Mouse (Mus musculus): ENCODE measurements around the gene Lpp. TPM values are rescaled to one million over a fixed set of nuclear protein-coding genes. Genes with fewer than 3 reads are reported as not detected.

The Lpp gene
- total and polyA plus RNA-seq, 3 experiments, result not detected

DNA sequence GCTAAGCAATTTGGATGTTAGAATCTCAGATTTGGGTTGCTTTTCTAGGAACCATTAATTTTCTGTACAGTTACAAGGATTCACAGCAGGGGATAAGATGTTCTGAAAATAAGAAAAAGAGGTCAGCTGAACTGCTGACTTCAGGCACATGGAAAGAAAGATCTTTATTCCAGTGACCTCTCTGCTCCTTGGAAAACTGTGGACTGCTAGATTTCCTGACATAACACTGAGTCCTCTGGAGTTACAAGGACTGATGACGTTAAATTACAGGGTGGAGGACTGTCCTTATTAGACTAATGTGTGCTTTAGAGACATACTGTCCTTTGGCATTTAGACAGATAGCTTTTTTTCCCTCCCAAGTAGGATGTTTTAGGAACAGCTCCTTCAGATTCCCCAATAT is 77.3 kb downstream of the Lpp start (continued):
- TF ChIP-seq TCF12 (IDR thresholded peaks at IDR 0.05; ENCODE audit: low read depth, low read length), result no peak

DNA sequence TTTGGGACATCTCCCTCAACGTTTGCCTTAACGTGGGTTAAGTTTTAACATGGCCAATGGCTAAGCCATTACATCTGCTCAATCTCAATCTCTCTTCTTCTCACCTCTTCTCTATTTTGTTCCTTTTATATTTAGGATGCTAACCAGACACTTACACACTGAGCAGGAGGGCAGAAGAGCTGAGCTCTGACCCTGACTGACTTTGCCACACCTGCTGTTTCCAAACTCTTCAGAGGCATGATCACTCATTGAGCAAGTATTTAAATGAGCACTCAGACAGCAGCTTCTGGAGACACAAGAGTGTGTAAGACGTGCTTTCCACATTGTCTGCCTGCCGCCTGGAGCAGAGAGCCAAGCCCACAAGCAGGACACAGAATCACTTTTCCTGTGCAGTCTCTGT is 77.7 kb downstream of the Lpp start:
- Histone ChIP-seq H3K27me3 (ENCODE audit: control insufficient read depth in 1 of 2, insufficient read depth in 2 of 2, low read length in 2 of 2) (no peaks in the 10 kb centered on the region), H3K9me3 (replicated peaks; ENCODE audit: insufficient read depth, low read length) (no peaks in the 10 kb centered on the region), H3K9ac (ENCODE audit: control insufficient read depth, low read depth, low read length, poor library complexity, severe bottlenecking) (no peak overlapping the region), H3K36me3 (ENCODE audit: control insufficient read depth in 1 of 2, insufficient read depth in 2 of 2, low read length in 2 of 2) (no peaks in the 10 kb centered on the region), H3K4me3 (ENCODE audit: control insufficient read depth in 1 of 2, insufficient read depth in 1 of 2, low read depth in 2 of 2, low read length in 2 of 2) (no peak overlapping the region), H3K4me1 (ENCODE audit: control insufficient read depth in 1 of 2, insufficient read depth in 2 of 2, low read length in 2 of 2) (no peaks in the 10 kb centered on the region), H3K79me2 (ENCODE audit: control insufficient read depth, insufficient read depth, low read length, poor library complexity) (no peaks in the 10 kb centered on the region), H3K27ac (ENCODE audit: control insufficient read depth, low read depth, low read length) (no peak overlapping the region)
- TF ChIP-seq USF2 (IDR thresholded peaks at IDR 0.05; ENCODE audit: borderline replicate concordance in 1 of 2, insufficient read depth in 1 of 2, low read depth in 1 of 2, low read length in 2 of 2) (no peak), MYC (IDR thresholded peaks at IDR 0.05; ENCODE audit: low read depth, low read length) (no peak), POLR2AphosphoS5 (IDR thresholded peaks at IDR 0.05; ENCODE audit: borderline replicate concordance, low read depth, low read length) (no peak), NELFE (IDR thresholded peaks at IDR 0.05; ENCODE audit: low read depth, low read length) (no peak), POLR2A (IDR thresholded peaks at IDR 0.05; ENCODE audit: control insufficient read depth in 1 of 2, insufficient read depth in 1 of 2, low read depth in 1 of 2, low read length in 2 of 2, poor library complexity in 1 of 2) (no peak), ZMIZ1 (IDR thresholded peaks at IDR 0.05; ENCODE audit: low read depth, low read length) (no peak), ZNF384 (IDR thresholded peaks at IDR 0.05; ENCODE audit: low read depth, low read length) (no peak), CHD2 (IDR thresholded peaks at IDR 0.05; ENCODE audit: low read length) (no peak), NRF1 (IDR thresholded peaks at IDR 0.05; ENCODE audit: insufficient read depth, low read depth, low read length, poor library complexity, severe bottlenecking) (no peak), USF1 (IDR thresholded peaks at IDR 0.05; ENCODE audit: low read depth, low read length) (no peak), RAD21 (IDR thresholded peaks at IDR 0.05; ENCODE audit: low read depth, low read length) (no peak), MAZ (IDR thresholded peaks at IDR 0.05; ENCODE audit: low read depth, low read length) (no peak), SMC3 (IDR thresholded peaks at IDR 0.05; ENCODE audit: low read depth, low read length) (no peak), EP300 (IDR thresholded peaks at IDR 0.05; ENCODE audit: low read depth in 1 of 2, low read length in 2 of 2) (no peak), MEF2A (IDR thresholded peaks at IDR 0.05; ENCODE audit: extremely low read depth, insufficient replicate concordance, low read depth, low read length, poor library complexity, severe bottlenecking) (no peak), MAX (IDR thresholded peaks at IDR 0.05; ENCODE audit: low read length) (no peak), GATA1 (IDR thresholded peaks at IDR 0.05; ENCODE audit: low read depth, low read length) (no peak), RCOR1 (IDR thresholded peaks at IDR 0.05; ENCODE audit: low read depth, low read length) (no peak), MYB (IDR thresholded peaks at IDR 0.05; ENCODE audit: low read depth, low read length) (no peak)
- DNase-seq (ENCODE audit: low read depth, low spot score), result no peak
